Mouse (Mus musculus) embryonic fibroblast, embryonic 13.5 days (primary cell): ENCODE results near the gene Il3.

ENCODE experiments used
- CTCF ChIP-seq: IDR thresholded peaks from 2 replicates; pipeline ENCODE4 v1.5.1; 2011; ENCODE audit warnings: mild to moderate bottlenecking, control low read depth, low read length, moderate library complexity, borderline replicate concordance; ENCODE audit not compliant: insufficient read depth
- POLR2A ChIP-seq: IDR thresholded peaks from 2 replicates; pipeline ENCODE4 v1.6.1; 2011; ENCODE audit warnings: low read depth, mild to moderate bottlenecking, control low read depth, low read length, moderate library complexity

GRCm38 (mm10) chr11:54269191-54269896 lies 2.3 kb upstream of the Il3 start:
- no peak for TF ChIP-seq POLR2A
- TF ChIP-seq CTCF: no peak
